Mouse (Mus musculus): ENCODE results near the gene Tmem170b. TPM values are rescaled to one million over a fixed set of nuclear protein-coding genes. Genes with fewer than 3 reads are reported as not detected.

Tmem170b gene
- total RNA-seq, 2 experiments from 2014 or later: 84.1 to 88.0 TPM

Other genes starting within 250 kb of the Tmem170b start
- gene Nedd9, start 118.5 kb upstream of the Tmem170b start, total RNA-seq (2021): 10 to 100 TPM; 16.5 to 20.6 TPM
- gene Adtrp, start 241.8 kb downstream of the Tmem170b start, total RNA-seq (2021): under 1 TPM in 1 of 2 experiments, not detected in 1; 0.83 TPM

Data from layer of hippocampus, postnatal 14 days (tissue).